Mouse (Mus musculus): ENCODE measurements around the gene Bbip1.
"Not testable (repeated sequence)": the region's sequence is repeated elsewhere in the genome, so short reads cannot be mapped to it uniquely, and the experiment has no call there.

The Bbip1 gene

DNA sequence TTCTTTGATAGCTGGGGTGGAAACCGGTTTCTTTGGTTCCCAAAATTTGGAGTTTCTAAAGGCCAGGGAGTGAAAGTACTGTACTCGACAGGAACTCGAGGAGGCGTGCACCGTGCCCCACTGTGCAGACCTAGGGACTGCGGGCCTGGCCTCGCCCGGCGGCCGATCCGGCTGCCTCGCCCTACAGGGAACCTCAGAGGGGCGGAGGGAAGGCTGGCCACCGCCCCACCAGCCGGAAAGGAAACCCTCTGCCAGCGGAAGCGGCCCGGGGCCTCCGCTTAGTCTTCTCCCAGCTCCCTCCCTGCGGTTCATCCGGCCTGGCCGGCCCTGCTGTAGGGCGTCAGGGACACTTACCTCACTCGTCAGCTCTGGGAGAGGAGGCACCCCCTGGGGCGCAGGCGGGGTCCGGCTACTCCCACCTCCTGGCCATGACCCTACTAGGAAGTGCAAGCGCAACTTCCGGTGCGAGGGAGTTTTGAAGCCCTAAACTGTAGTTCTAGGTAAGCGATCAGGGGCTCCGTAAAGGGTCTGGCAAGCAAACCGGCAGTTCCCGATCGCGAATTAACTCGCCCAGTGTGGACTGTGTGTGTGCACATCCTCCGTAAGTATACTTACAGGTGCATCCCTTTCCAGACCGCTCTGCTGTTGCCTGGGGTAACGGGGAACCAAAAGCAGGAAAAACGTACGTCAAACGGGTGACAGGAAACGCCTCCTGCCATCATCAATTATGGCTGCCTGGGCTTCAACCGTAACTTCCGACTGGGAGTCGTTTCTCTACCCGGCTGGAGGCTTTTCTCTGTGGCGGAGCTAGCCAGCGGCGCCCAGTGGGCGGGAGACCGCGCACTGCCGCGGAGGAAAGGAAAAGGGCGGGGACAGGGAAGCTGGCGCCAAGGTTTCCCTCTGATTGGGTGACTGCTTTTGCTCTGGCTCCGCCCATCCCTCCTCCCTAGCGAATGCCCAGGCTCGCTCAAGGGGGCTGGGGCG lies at the start of gene Bbip1, which contains the start of gene Shoc2:
Gene Bbip1, minus strand, starts transcription at position 826 of the 984 bp plus-strand sequence.
Gene Shoc2, plus strand, starts transcription at position 505 of the 984 bp plus-strand sequence.
- DNase-seq (ENCODE audit: low read depth) = peak; percentile 99

GRCm38 (mm10) chr19:53993860-53994259 lies 49.4 kb upstream of the Bbip1 start:
- no peak for DNase-seq (ENCODE audit: low read depth)

DNA sequence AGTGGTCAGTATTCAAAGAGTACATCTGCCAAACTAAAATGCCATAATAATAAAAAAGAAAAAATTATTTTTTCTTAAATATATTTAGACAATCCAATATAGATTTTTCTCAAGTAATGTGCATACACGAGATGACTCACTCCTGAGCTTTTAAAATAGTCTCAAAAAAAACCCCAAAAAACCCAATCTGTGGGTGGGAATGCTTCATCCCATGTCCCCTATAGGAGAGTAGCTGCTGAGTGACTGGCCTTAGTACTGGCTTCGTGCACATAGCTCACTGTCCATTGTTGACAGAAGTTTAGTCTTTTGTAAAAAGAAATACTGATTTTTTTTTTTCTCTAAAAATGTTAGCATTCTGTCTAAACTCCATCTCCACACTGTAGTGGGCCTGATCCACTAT lies 46.1 kb upstream of the Bbip1 start:
- DNase-seq (ENCODE audit: low read depth) = no peak

DNA sequence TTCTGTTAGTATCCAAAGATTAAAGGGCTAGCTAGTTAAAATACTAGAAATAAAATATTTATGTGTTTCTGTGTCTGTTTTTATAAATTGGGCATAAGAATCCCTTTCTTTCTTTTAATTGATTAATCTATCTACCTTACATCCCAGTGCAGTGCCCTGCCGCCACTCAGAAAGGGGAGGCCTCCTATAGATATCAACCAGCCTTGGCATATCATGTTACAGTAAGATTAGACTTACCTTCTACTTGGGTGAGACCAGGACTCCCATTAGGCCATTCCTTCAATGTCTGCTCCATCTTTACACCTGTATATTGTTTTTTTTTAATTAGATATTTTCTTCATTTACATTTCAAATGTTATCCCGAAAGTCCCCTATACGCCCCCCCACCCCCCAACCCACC lies 40.2 kb upstream of the Bbip1 start:
- DNase-seq (ENCODE audit: low read depth) = no peak

DNA sequence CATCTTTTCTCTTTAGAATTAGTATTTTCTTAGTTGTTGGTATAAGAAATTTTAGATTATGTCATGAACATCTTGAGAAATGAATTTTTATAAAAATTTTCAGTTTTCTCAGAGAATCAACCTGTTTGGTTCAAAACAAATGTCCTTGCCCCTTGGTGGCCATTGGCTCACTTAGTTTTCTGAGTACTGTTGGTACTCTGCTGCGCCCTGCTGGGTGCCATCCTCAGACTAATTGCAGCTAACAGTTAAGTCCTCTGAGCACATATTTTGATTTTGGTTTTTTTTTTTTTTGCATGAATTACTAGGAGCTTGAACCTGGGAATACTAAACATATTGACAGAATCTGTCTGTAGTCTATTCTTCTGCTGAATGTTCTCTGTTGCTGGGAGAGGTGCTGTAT lies 38.9 kb upstream of the Bbip1 start:
- no peak for DNase-seq (ENCODE audit: low read depth)

GRCm38 (mm10) chr19:53982041-53982440 lies 37.6 kb upstream of the Bbip1 start:
- DNase-seq (ENCODE audit: low read depth) = no peak

GRCm38 (mm10) chr19:53973656-53974055 lies 29.2 kb upstream of the Bbip1 start:
- DNase-seq (ENCODE audit: low read depth) = no peak

DNA sequence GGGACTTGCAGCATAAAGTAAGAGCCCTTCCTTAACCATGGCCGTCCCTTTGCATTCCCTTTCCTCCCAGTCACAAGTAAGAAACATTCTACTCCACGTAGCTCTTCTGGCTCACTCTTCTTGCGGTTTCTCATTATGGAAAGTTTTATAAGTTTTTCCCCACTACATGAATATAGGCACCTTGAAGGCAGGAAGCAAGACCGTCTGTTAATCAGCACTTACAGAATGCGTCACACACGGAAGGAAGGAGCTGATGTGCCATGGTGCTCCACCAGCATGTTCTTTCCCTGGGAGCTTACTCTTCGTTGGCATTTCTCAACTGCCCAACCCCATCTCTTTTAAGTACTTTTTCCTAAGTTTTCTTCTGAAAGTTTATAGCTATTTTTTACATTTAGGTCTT lies 27.5 kb upstream of the Bbip1 start:
- peak; percentile 33 for DNase-seq (ENCODE audit: low read depth)

GRCm38 (mm10) chr19:53969226-53969625 lies 24.8 kb upstream of the Bbip1 start:
- DNase-seq (ENCODE audit: low read depth) = no peak

DNA sequence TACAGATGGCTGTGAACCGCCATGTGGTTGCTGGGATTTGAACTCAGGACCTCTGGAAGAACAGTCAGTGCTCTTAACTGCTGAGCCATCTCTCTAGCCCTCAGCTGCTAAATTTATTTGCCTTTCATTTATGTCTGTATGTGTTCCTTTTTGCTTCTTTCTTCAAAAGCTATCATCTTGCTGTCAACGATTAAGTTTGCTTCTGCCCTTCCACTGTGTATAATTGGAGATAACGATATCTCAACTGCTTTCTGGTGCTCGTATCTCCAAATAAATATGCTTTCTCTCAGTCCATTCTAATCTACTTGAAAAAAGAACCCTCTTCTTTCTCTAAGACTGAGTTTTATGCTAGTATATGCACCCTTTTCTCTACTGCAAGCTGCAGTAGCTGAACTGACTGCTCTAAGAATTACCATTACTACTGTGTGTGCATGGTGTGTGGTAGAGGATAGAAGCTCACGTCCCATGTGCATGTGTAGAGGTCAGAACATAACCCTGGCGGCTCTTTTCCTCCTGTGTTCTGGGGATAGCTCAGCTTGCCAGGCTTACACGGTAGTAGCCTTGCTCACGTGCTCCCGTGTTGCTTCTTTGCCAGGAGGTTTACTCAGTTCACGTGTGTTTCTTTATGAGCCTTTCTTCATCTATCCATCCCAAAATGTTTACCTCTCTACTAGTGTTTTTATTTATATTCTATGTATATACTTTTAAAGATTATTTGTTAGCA lies 20.6 kb upstream of the Bbip1 start:
- no peak for DNase-seq (ENCODE audit: low read depth)

DNA sequence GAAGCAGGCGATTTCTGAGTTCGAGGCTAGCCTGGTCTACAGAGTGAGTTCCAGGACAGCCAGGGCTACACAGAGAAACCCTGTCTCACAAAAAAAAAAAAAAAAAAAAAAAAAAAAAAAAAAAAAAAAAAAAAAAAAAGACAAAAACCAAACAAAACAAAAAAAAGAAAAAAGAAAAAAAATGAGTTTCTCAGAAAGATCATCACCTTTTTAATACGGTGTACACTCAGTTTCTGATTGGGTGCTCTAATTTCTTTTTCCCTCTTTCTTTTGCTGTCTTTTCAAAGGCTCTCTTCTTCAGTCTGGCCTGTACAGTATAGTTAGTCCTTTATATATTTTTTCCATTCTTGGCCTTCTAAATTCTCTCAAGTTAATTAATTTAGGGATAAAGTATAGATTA lies 19.9 kb upstream of the Bbip1 start:
- not testable (repeated sequence) for DNase-seq (ENCODE audit: low read depth)

DNA sequence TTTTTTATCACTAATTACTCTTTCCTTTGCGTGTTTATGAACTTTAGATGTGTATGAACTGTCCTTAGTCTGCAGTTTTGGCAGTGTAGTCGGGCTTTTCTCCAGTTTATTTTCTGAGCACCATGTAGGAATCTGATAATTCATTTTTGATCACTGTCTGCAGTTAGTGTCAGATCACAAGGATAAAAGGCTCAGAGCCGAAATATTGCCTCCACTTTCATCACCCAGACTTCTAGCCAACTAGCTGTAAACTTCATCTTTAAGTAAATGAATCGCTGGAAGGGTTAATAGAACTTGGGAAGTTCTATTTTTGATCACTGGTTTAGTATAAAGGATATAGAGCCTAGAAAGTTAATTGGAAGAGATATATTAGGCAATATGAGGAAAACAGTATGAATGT lies 18.1 kb upstream of the Bbip1 start:
- no peak for DNase-seq (ENCODE audit: low read depth)

- no peak for DNase-seq (ENCODE audit: low read depth)
These were observed 13.1 kb upstream of the Bbip1 start for GRCm38 (mm10) chr19:53957513-53957912.

DNA sequence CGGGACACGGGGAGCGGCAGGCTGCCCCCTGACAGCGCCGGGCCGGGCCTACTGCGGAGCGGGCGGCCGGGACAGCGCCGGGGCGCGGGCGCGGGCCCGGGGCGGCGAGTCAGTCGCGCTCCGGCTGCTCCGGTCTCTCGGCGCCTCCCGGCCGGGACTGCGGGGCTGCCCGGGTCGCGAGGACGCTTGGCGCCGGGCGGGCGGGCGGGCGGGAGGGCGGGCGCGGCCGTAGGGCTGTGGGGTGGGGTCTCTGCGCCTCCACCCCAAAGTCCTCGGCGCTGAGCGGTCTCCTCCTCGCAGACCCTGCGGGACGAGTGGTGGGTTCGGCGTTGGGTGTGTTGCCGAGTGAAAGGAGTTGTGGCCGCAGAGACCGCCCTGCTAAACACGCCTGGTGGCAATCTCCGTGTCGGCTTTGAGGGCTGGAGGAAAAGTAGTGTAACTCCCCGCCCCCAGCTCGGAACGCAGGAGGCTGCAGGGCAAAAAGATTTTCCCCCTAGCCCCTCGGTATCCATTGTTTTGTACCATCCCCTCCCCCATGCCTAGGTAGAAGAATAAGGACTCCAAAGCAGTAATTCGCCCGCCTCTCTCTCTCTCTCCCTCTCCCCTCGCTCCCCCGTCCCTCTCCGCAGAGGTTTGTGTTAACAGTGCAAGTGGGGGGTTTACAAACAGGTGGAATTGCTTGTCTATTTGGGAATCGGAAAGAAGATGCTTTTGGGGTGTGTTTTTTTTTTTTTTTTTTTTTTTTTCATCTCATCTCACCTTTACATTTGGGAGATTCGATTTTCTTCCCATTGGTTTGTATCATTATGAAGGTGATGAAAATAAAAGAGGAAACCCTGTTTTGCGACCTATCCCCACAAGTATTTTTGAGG lies 980 bp upstream of the Bbip1 start:
- no peak for DNase-seq (ENCODE audit: low read depth)

GRCm38 (mm10) chr19:53944786-53945169 lies 351 bp upstream of the Bbip1 start:
- no peak for DNase-seq (ENCODE audit: low read depth)

DNA sequence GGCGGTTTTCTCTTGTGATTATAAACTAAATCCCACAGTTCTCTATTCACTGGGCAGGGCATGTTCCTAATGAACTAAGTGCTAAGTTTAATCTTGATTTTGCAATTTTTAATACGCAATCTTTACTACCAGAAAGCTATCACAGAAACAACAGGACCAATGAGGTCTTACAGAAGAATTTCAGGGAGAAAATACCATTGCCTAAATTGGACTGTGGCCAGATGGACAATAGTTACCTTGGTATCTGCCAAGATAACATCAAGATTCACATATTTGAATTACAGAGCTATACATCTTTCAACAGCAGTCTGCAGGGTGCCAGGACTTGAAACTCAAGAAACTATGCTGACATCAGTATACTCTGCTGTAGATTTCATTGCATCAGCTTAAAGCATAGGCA lies 2.1 kb downstream of the Bbip1 start:
- no peak for DNase-seq (ENCODE audit: low read depth)

DNA sequence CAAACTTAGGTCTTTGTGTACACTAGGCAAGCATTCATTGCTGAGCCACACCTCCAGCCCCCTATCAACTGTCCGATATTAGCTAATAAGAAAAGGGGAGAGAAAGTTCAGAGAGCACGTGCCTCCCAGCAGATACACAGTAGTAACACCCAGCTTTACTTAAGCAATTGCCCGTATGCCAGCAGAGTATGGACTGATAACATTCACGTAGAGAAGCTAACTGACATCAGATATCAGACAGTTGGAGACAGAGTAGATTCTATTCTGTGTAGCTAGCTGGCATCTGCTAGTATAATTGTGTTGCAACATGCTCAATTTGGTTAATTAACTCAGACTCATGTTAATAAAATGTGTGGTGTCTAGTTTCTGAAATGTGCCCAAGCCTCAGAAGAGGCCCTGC lies 3.3 kb downstream of the Bbip1 start:
- no peak for DNase-seq (ENCODE audit: low read depth)

DNA sequence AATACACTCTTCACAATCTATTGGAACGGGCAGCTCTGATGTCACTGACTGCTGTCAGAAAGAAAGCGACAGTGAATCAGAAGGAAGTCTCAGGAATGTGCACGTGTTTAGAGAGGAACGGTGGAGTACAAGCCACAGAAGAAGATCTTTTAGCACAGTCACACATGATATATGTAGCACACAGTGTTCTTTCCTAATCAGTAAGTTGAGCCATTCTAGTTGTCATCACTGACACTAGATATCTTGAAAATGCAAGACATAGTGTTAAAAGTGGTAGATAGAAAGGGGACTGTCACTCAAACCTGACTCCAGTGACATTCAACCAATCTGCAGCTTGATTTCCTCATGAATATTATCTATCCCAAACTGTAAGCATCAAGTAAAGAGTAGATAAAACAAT lies 5.0 kb downstream of the Bbip1 start:
- DNase-seq (ENCODE audit: low read depth) = no peak

DNA sequence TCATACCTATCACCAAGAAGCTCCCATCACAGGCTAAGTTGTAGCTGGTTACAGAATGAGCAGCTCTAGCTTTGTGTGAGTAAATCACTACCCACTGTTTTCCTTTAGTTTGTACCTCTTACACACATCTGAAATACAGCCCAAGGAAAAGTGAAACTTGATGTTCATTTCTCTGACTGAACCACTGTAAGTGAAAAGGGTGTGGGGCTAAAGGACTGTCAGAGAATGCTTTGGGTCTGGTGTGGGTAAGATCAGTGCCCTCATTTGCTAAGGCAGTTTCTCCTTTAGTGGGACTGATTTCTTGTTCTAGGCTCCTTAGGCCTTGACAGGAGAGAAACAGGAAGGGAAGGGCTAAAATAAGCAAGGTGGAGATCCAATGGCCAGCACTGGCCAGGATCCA lies 10.4 kb downstream of the Bbip1 start:
- DNase-seq (ENCODE audit: low read depth) = no peak

- DNase-seq (ENCODE audit: low read depth) = no peak
These were observed 11.4 kb downstream of the Bbip1 start for GRCm38 (mm10) chr19:53933050-53933449.

- no peak for DNase-seq (ENCODE audit: low read depth)
These were observed 15.2 kb downstream of the Bbip1 start for GRCm38 (mm10) chr19:53929218-53929617.

- DNase-seq (ENCODE audit: low read depth) = no peak
These were observed 17.7 kb downstream of the Bbip1 start for GRCm38 (mm10) chr19:53926705-53927104.
